Mouse (Mus musculus) ES-Bruce4 (cell line): Measurements from ENCODE around the gene Neto2.

Experiments
- CTCF ChIP-seq: IDR thresholded peaks from one replicate; pipeline ENCODE4 v1.8.1; 2011; ENCODE audit warnings: low read depth, low read length
- POLR2A ChIP-seq: IDR thresholded peaks from one replicate; pipeline ENCODE4 v1.8.1; 2011; ENCODE audit warnings: low read length; ENCODE audit not compliant: insufficient read depth

DNA sequence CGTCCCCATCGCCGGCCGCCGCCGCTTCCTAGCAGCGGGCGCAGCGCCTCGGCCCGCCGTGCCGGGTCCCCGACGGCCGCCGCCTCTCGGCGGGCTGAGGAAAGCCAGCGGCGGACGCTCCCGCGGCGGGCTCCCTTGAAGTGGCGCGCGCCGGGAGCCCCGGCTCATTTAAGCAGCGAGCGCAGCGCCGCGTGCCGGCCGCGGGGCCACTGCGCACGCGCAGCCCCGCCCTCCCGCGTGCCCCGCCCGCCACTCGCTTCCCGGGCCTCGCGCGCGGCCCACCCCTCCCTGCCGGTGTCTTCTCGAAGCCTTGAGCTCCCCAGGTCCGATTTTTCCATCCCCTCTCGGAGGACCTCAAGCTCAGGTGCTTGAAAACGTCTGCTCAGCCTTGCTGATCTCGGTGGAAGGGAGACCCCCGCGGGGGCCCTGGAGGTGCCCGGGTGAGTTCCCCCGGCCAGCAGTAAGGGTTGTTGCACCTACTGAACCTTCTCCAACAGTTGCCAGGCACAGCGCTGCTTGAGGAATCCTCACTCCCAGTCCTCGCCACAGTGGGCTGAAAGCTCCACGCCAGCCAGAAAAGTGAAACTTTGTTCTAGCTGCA lies at the start of gene Neto2:
- TF ChIP-seq POLR2A: no peak
- TF ChIP-seq CTCF: no peak
